Mouse (Mus musculus): ENCODE results near the gene Dgkg. TPM values are rescaled to one million over a fixed set of nuclear protein-coding genes. Genes with fewer than 3 reads are reported as not detected.

Dgkg gene
- polyA plus RNA-seq, 1 experiment: 44.3 TPM

GRCm38 (mm10) chr16:22494815-22495214 is 162.2 kb downstream of the Dgkg start:
- DNase-seq: peak; percentile 35 to 38
- H3K27ac ChIP-seq (ENCODE audit: insufficient read depth, low read length): no peak overlapping the region
- no peaks in the 10 kb centered on the region for H3K27me3 ChIP-seq (ENCODE audit: control insufficient read depth, insufficient read depth, low read length)
- TF ChIP-seq CTCF (IDR thresholded peaks at IDR 0.05; ENCODE audit: borderline replicate concordance, insufficient read depth, low read depth, low read length): no peak
- H3K4me3 ChIP-seq (replicated peaks; ENCODE audit: insufficient read depth, low read depth, low read length): no peak overlapping the region
- peaks cover 19% of the 10 kb centered on the region for H3K4me1 ChIP-seq (ENCODE audit: control insufficient read depth, insufficient read depth, low read length)
- 30% methylated on average over 5 of the region's 5 CpGs for WGBS

- H3K27me3 ChIP-seq (ENCODE audit: control insufficient read depth, insufficient read depth, low read length): no peaks in the 10 kb centered on the region
- H3K4me3 ChIP-seq (replicated peaks; ENCODE audit: insufficient read depth, low read depth, low read length): no peak overlapping the region
- H3K4me1 ChIP-seq (ENCODE audit: control insufficient read depth, insufficient read depth, low read length): peaks cover 19% of the 10 kb centered on the region
- DNase-seq: no peak
- 81% methylated on average over 4 of the region's 4 CpGs for WGBS
- no peak overlapping the region for H3K27ac ChIP-seq (ENCODE audit: insufficient read depth, low read length)
- TF ChIP-seq POLR2A (IDR thresholded peaks at IDR 0.05; ENCODE audit: borderline replicate concordance, insufficient read depth, low read length) (no peak), CTCF (IDR thresholded peaks at IDR 0.05; ENCODE audit: borderline replicate concordance, insufficient read depth, low read depth, low read length) (no peak)
These were observed 163.6 kb downstream of the Dgkg start for GRCm38 (mm10) chr16:22493396-22493795.

- no peak overlapping the region for H3K4me3 ChIP-seq (replicated peaks; ENCODE audit: insufficient read depth, low read depth, low read length)
- 27% methylated on average over 9 of the region's 9 CpGs for WGBS
- peaks cover 19% of the 10 kb centered on the region for H3K4me1 ChIP-seq (ENCODE audit: control insufficient read depth, insufficient read depth, low read length)
- no peaks in the 10 kb centered on the region for H3K27me3 ChIP-seq (ENCODE audit: control insufficient read depth, insufficient read depth, low read length)
- DNase-seq: peak; percentile 82 to 90
- H3K27ac ChIP-seq (ENCODE audit: insufficient read depth, low read length): no peak overlapping the region
- TF ChIP-seq POLR2A (IDR thresholded peaks at IDR 0.05; ENCODE audit: borderline replicate concordance, insufficient read depth, low read length): no peak
- no peak for TF ChIP-seq CTCF (IDR thresholded peaks at IDR 0.05; ENCODE audit: borderline replicate concordance, insufficient read depth, low read depth, low read length)
These were observed 165.4 kb downstream of the Dgkg start for GRCm38 (mm10) chr16:22491446-22492166.

- no peaks in the 10 kb centered on the region for H3K27me3 ChIP-seq (ENCODE audit: control insufficient read depth, insufficient read depth, low read length)
- TF ChIP-seq CTCF (IDR thresholded peaks at IDR 0.05; ENCODE audit: borderline replicate concordance, insufficient read depth, low read depth, low read length) (no peak), POLR2A (IDR thresholded peaks at IDR 0.05; ENCODE audit: borderline replicate concordance, insufficient read depth, low read length) (no peak)
- H3K27ac ChIP-seq (ENCODE audit: insufficient read depth, low read length): no peak overlapping the region
- no peaks in the 10 kb centered on the region for H3K4me1 ChIP-seq (ENCODE audit: control insufficient read depth, insufficient read depth, low read length)
- H3K4me3 ChIP-seq (replicated peaks; ENCODE audit: insufficient read depth, low read depth, low read length): no peak overlapping the region
- DNase-seq: no peak
- WGBS: 80% methylated on average over 1 of the region's 1 CpGs
These were observed 173.1 kb downstream of the Dgkg start for GRCm38 (mm10) chr16:22483900-22484299.

- TF ChIP-seq CTCF (IDR thresholded peaks at IDR 0.05; ENCODE audit: borderline replicate concordance, insufficient read depth, low read depth, low read length): no peak
- TF ChIP-seq POLR2A (IDR thresholded peaks at IDR 0.05; ENCODE audit: borderline replicate concordance, insufficient read depth, low read length): no peak
- H3K27ac ChIP-seq (ENCODE audit: insufficient read depth, low read length): no peak overlapping the region
- no peak for DNase-seq
- H3K4me1 ChIP-seq (ENCODE audit: control insufficient read depth, insufficient read depth, low read length): no peaks in the 10 kb centered on the region
- no peaks in the 10 kb centered on the region for H3K27me3 ChIP-seq (ENCODE audit: control insufficient read depth, insufficient read depth, low read length)
- no peak overlapping the region for H3K4me3 ChIP-seq (replicated peaks; ENCODE audit: insufficient read depth, low read depth, low read length)
- 85% methylated on average over 8 of the region's 8 CpGs for WGBS
These were observed 177.7 kb downstream of the Dgkg start for GRCm38 (mm10) chr16:22479322-22479721.

GRCm38 (mm10) chr16:22471728-22472127 is 185.3 kb downstream of the Dgkg start:
- no peaks in the 10 kb centered on the region for H3K27me3 ChIP-seq (ENCODE audit: control insufficient read depth, insufficient read depth, low read length)
- DNase-seq: no peak
- no peaks in the 10 kb centered on the region; the same call in none of the 2 replicates for H3K4me1 ChIP-seq (ENCODE audit: control insufficient read depth, insufficient read depth, low read length)
- 57% methylated on average over 2 of the region's 2 CpGs for WGBS
- H3K27ac ChIP-seq (ENCODE audit: insufficient read depth, low read length): no peak overlapping the region
- H3K4me3 ChIP-seq (replicated peaks; ENCODE audit: insufficient read depth, low read depth, low read length): no peak overlapping the region
- TF ChIP-seq POLR2A (IDR thresholded peaks at IDR 0.05; ENCODE audit: borderline replicate concordance, insufficient read depth, low read length): no peak
- no peak for TF ChIP-seq CTCF (IDR thresholded peaks at IDR 0.05; ENCODE audit: borderline replicate concordance, insufficient read depth, low read depth, low read length)

- Histone ChIP-seq H3K27ac (ENCODE audit: insufficient read depth, low read length) (no peak overlapping the region), H3K4me1 (ENCODE audit: control insufficient read depth, insufficient read depth, low read length) (no peaks in the 10 kb centered on the region; the same call in none of the 2 replicates), H3K4me3 (replicated peaks; ENCODE audit: insufficient read depth, low read depth, low read length) (no peak overlapping the region), H3K27me3 (ENCODE audit: control insufficient read depth, insufficient read depth, low read length) (no peaks in the 10 kb centered on the region)
- TF ChIP-seq POLR2A (IDR thresholded peaks at IDR 0.05; ENCODE audit: borderline replicate concordance, insufficient read depth, low read length): no peak
- no peak for TF ChIP-seq CTCF (IDR thresholded peaks at IDR 0.05; ENCODE audit: borderline replicate concordance, insufficient read depth, low read depth, low read length)
- 33% methylated on average over 11 of the region's 11 CpGs for WGBS
- DNase-seq: peak in 1 of 2 experiments; percentile 28
These were observed 187.6 kb downstream of the Dgkg start for GRCm38 (mm10) chr16:22469385-22469784.

- H3K27me3 ChIP-seq (ENCODE audit: control insufficient read depth, insufficient read depth, low read length): no peaks in the 10 kb centered on the region
- no peak overlapping the region for H3K27ac ChIP-seq (ENCODE audit: insufficient read depth, low read length)
- no peak overlapping the region for H3K4me3 ChIP-seq (replicated peaks; ENCODE audit: insufficient read depth, low read depth, low read length)
- no peak for TF ChIP-seq POLR2A (IDR thresholded peaks at IDR 0.05; ENCODE audit: borderline replicate concordance, insufficient read depth, low read length)
- no peak for TF ChIP-seq CTCF (IDR thresholded peaks at IDR 0.05; ENCODE audit: borderline replicate concordance, insufficient read depth, low read depth, low read length)
- H3K4me1 ChIP-seq (ENCODE audit: control insufficient read depth, insufficient read depth, low read length): peaks cover 1% of the 10 kb centered on the region
- WGBS: 83% methylated on average over 2 of the region's 2 CpGs
- DNase-seq: no peak
These were observed 189.9 kb downstream of the Dgkg start for GRCm38 (mm10) chr16:22467111-22467510.

Data from cerebellum, adult 2 months (tissue).